Mouse (Mus musculus): Measurements from ENCODE around the gene Gm11492. TPM values are rescaled to one million over a fixed set of nuclear protein-coding genes. Genes with fewer than 3 reads are reported as not detected.

The Gm11492 gene
- not detected for total RNA-seq (2022)

GRCm38 (mm10) chr11:87566501-87566900 lies at the start of gene Gm11492:
Gm11492 (plus strand) TSS chr11:87566653.
- no peak for DNase-seq (ENCODE audit: low spot score in 2 of 2)

GRCm38 (mm10) chr11:87519260-87519659 lies 47.2 kb upstream of the Gm11492 start:
- no peak for DNase-seq (ENCODE audit: low spot score in 2 of 2)

- DNase-seq (ENCODE audit: low spot score in 2 of 2) = no peak
Measured at GRCm38 (mm10) chr11:87523466-87523865, 43.0 kb upstream of the Gm11492 start.

GRCm38 (mm10) chr11:87523967-87524366 lies 42.5 kb upstream of the Gm11492 start:
- no peak for DNase-seq (ENCODE audit: low spot score in 2 of 2)

- no peak for DNase-seq (ENCODE audit: low spot score in 2 of 2)
Measured at GRCm38 (mm10) chr11:87524780-87525179, 41.7 kb upstream of the Gm11492 start.

- no peak for DNase-seq (ENCODE audit: low spot score in 2 of 2)
Measured at GRCm38 (mm10) chr11:87527364-87527763, 39.1 kb upstream of the Gm11492 start.

- DNase-seq (ENCODE audit: low spot score in 2 of 2) = no peak
Measured at GRCm38 (mm10) chr11:87527990-87528389, 38.5 kb upstream of the Gm11492 start.

- DNase-seq (ENCODE audit: low spot score in 2 of 2) = no peak
Measured at GRCm38 (mm10) chr11:87531695-87532094, 34.8 kb upstream of the Gm11492 start.

GRCm38 (mm10) chr11:87542285-87542684 lies 24.2 kb upstream of the Gm11492 start:
- DNase-seq (ENCODE audit: low spot score in 2 of 2) = no peak

- no peak for DNase-seq (ENCODE audit: low spot score in 2 of 2)
Measured at GRCm38 (mm10) chr11:87542906-87543305, 23.5 kb upstream of the Gm11492 start.

GRCm38 (mm10) chr11:87553342-87553741 lies 13.1 kb upstream of the Gm11492 start:
- DNase-seq (ENCODE audit: low spot score in 2 of 2) = no peak

GRCm38 (mm10) chr11:87554386-87554785 lies 12.1 kb upstream of the Gm11492 start:
- no peak for DNase-seq (ENCODE audit: low spot score in 2 of 2)

- DNase-seq (ENCODE audit: low spot score in 2 of 2) = no peak
Measured at GRCm38 (mm10) chr11:87555106-87555703, 11.2 kb upstream of the Gm11492 start.

- no peak for DNase-seq (ENCODE audit: low spot score in 2 of 2)
Measured at GRCm38 (mm10) chr11:87561208-87561607, 5.2 kb upstream of the Gm11492 start.

GRCm38 (mm10) chr11:87568255-87568953 lies 2.0 kb downstream of the Gm11492 start, which contains the start of gene Sept4:
Sept4 (plus strand) TSS chr11:87568903.
- DNase-seq (ENCODE audit: low spot score in 2 of 2) = no peak

- no peak for DNase-seq (ENCODE audit: low spot score in 2 of 2)
Measured at GRCm38 (mm10) chr11:87570743-87571142, 4.3 kb downstream of the Gm11492 start.

GRCm38 (mm10) chr11:87571361-87571950 lies 5.0 kb downstream of the Gm11492 start:
- no peak for DNase-seq (ENCODE audit: low spot score in 2 of 2)

GRCm38 (mm10) chr11:87573751-87574150 lies 7.3 kb downstream of the Gm11492 start:
- no peak for DNase-seq (ENCODE audit: low spot score in 2 of 2)

GRCm38 (mm10) chr11:87574520-87575180 lies 8.2 kb downstream of the Gm11492 start:
- no peak for DNase-seq (ENCODE audit: low spot score in 2 of 2)

- DNase-seq (ENCODE audit: low spot score in 2 of 2) = no peak
Measured at GRCm38 (mm10) chr11:87577601-87578248, 11.3 kb downstream of the Gm11492 start.

GRCm38 (mm10) chr11:87578249-87578962 lies 12.0 kb downstream of the Gm11492 start:
- peak; percentile 28 to 48 for DNase-seq (ENCODE audit: low spot score in 2 of 2)
